Mouse (Mus musculus) hindbrain, embryonic 15.5 days (tissue): ENCODE data around the gene Ap3s2. TPM values are rescaled to one million over a fixed set of nuclear protein-coding genes. Genes with fewer than 3 reads are reported as not detected.

Source experiments
- ATAC-seq: fragments of 200-750 bp; cut with Nextera tagmentation; 2 replicates; pipeline ENCODE4 v1.8.0; 2017; ENCODE audit warnings: low read depth, moderate number of reproducible peaks, moderate TSS enrichment; ENCODE audit not compliant: low FRiP score
- H3K27ac ChIP-seq: fragments of 300-500 bp; sonication (generic); replicated peaks from 2 replicates; pipeline ENCODE4 v1.5.1; 2015; ENCODE audit warnings: mild to moderate bottlenecking, inconsistent platforms
- H3K27me3 ChIP-seq: fragments of 300-500 bp; sonication (generic); 2 replicates; pipeline ENCODE4 v1.6.1; 2015; ENCODE audit warnings: control low read depth, inconsistent platforms
- H3K36me3 ChIP-seq: fragments of 300-500 bp; sonication (generic); 2 replicates; pipeline ENCODE4 v1.6.1; 2015; ENCODE audit warnings: control low read depth, inconsistent platforms
- H3K4me1 ChIP-seq: fragments of 300-500 bp; sonication (generic); replicated peaks from 2 replicates; pipeline ENCODE4 v1.6.1; 2015; ENCODE audit warnings: control low read depth, inconsistent platforms
- H3K4me2 ChIP-seq: fragments of 300-500 bp; sonication (generic); 2 replicates; pipeline ENCODE4 v1.6.1; 2015; ENCODE audit warnings: moderate library complexity, mild to moderate bottlenecking, inconsistent platforms
- H3K4me3 ChIP-seq: fragments of 300-500 bp; sonication (generic); 2 replicates; pipeline ENCODE4 v1.5.1; 2015; ENCODE audit warnings: mild to moderate bottlenecking, inconsistent platforms
- H3K9ac ChIP-seq: fragments of 300-500 bp; sonication (generic); 2 replicates; pipeline ENCODE4 v1.6.1; 2015; ENCODE audit warnings: inconsistent platforms
- H3K9me3 ChIP-seq: fragments of 300-500 bp; sonication (generic); 2 replicates; pipeline ENCODE4 v1.6.1; 2016; ENCODE audit warnings: control low read depth, inconsistent platforms
- WGBS: fragments of 180-500 bp; shearing (Covaris S2); methylation state at CpG from one replicate; pipeline ENCODE4 v1.1.7; 2015; 5-methylcytosine and 5-hydroxymethylcytosine counted together
- microRNA-seq: library from miRNA; unstranded; fragments of <30 nt; microRNA quantifications from one replicate; pipeline ENCODE4, GENCODE M21; 2016
- polyA plus RNA-seq: library from polyadenylated mRNA; unstranded; fragments of >200 nt; fragmentation: Nextera tagmentation; extraction: Ambion mirVana; gene quantifications from 2 replicates; pipeline ENCODE4 v1.2.1, GENCODE M21; 2015

Gene Ap3s2
- polyA plus RNA-seq, 1 experiment from 2014 or later, result 43.4 TPM

DNA sequence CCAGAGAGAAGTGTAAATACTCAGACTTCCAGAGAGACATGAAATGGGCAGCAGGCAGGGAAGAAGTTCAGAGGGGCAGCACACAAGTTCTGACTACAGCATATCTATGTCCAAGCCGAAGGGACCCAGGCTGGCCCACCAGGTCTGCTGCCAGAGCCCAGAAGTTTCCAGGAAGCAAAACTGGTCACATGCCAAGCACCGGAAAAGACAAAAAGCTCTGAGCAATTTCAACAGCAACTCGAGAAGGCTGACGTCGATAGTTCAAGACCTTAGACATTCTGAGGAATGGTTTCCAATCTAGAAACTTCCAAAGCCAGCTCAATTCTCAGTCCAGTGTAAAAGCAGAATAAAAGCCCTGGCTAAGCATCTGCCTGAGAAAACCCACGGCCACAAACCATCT, 88.9 kb downstream of the Ap3s2 start:
- ATAC-seq, result no peak
- no peak overlapping the region for H3K27ac ChIP-seq
- WGBS, result 74% methylated on average over 6 of the region's 6 CpGs

GRCm38 (mm10) chr7:79831145-79831544, 89.3 kb downstream of the Ap3s2 start:
- no peak overlapping the region for H3K4me3 ChIP-seq
- no peak overlapping the region for H3K4me2 ChIP-seq
- ATAC-seq, result no peak
- no peak overlapping the region for H3K9ac ChIP-seq
- H3K9me3 ChIP-seq, result no peaks in the 10 kb centered on the region
- no peak overlapping the region for H3K27ac ChIP-seq
- H3K27me3 ChIP-seq, result no peaks in the 10 kb centered on the region
- no peaks in the 10 kb centered on the region for H3K36me3 ChIP-seq
- WGBS, result 75% methylated on average over 6 of the region's 6 CpGs
- no peaks in the 10 kb centered on the region for H3K4me1 ChIP-seq

More for the DNA sequence above, 88.9 kb downstream of the Ap3s2 start:
- H3K27me3 ChIP-seq, result no peaks in the 10 kb centered on the region
- H3K4me3 ChIP-seq, result no peak overlapping the region
- no peak overlapping the region for H3K4me2 ChIP-seq
- H3K9ac ChIP-seq, result no peak overlapping the region
- no peaks in the 10 kb centered on the region for H3K9me3 ChIP-seq
- no peaks in the 10 kb centered on the region for H3K36me3 ChIP-seq
- no peaks in the 10 kb centered on the region for H3K4me1 ChIP-seq

DNA sequence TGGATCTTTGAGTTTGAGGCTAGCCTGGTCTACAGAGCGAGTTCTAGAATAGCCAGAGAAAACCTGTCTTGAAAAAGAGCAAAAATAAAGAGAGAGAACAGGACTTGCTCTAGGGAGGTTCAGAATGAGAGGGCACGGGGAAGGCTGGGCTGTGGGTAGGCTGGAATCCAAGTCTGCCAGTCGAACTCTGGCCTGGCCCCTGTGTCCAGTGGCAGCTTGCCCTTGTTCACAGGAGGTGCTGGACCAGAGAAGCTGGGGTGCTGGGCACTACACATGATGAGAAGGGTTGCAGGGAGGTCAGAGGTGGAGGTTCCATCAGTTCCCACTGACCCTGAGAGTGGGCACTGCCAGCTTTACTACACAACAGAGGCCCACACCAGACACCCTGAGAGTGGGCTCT, 92.1 kb downstream of the Ap3s2 start:
- WGBS, result 73% methylated on average over 3 of the region's 3 CpGs
- no peaks in the 10 kb centered on the region for H3K4me1 ChIP-seq
- H3K27ac ChIP-seq, result no peak overlapping the region
- no peaks in the 10 kb centered on the region for H3K9me3 ChIP-seq
- H3K4me3 ChIP-seq, result no peak overlapping the region
- ATAC-seq, result no peak
- no peak overlapping the region for H3K9ac ChIP-seq
- no peaks in the 10 kb centered on the region for H3K27me3 ChIP-seq
- H3K4me2 ChIP-seq, result no peak overlapping the region
- no peaks in the 10 kb centered on the region for H3K36me3 ChIP-seq

Small RNA genes lying within 50 kb of the gene (microRNA-seq; reads per million reads assigned to microRNA genes)
- gene Gm24541, result not detected

Other genes with a start within 250 kb of the Ap3s2 start
- gene Kif7, start 204.9 kb downstream of the Ap3s2 start, polyA plus RNA-seq, result 2.1 TPM in 2 replicates
- gene Plin1, start 187.7 kb downstream of the Ap3s2 start, polyA plus RNA-seq, result 0.60 and 1.3 TPM in 2 replicates
- gene Pex11a, start 177.5 kb downstream of the Ap3s2 start, polyA plus RNA-seq, result 12.6 and 13.1 TPM in 2 replicates
- 0.35 and 0.69 TPM in 2 replicates for gene Wdr93, start 177.5 kb downstream of the Ap3s2 start, polyA plus RNA-seq
- 0.19 TPM in 1 of 2 replicates, not detected in the other for gene Mesp1, start 126.9 kb downstream of the Ap3s2 start, polyA plus RNA-seq
- 1.1 and 1.3 TPM in 2 replicates for gene Mesp2, start 109.9 kb downstream of the Ap3s2 start, polyA plus RNA-seq
- gene Anpep, start 59.6 kb downstream of the Ap3s2 start, polyA plus RNA-seq, result 3.3 and 4.2 TPM in 2 replicates
- gene Arpin, start 14.7 kb upstream of the Ap3s2 start, polyA plus RNA-seq, result 18.9 and 19.2 TPM in 2 replicates
- gene Zfp710, start 104.2 kb upstream of the Ap3s2 start, polyA plus RNA-seq, result 16.3 and 17.2 TPM in 2 replicates
- 215 and 225 TPM in 2 replicates for gene Idh2, start 194.7 kb upstream of the Ap3s2 start, polyA plus RNA-seq